Comparison of ENCODE assay signal across 1 mouse cellular context in genomic region chr11:112779762-112780161, GRCm38 (mm10).
TF ChIP-seq lines count a peak whose summit lies in the region.

No protein-coding gene starts in this region.

TF ChIP-seq in MEL, 35 proteins besides CTCF, POLR2A, EP300 and RAD21 (continued from another document):
- TF ChIP-seq ZMIZ1 (IDR thresholded peaks at IDR 0.05; ENCODE audit: low read depth, low read length): no peak
- TF ChIP-seq MEF2A (IDR thresholded peaks at IDR 0.05; ENCODE audit: extremely low read depth, insufficient replicate concordance, low read depth, low read length, poor library complexity, severe bottlenecking): no peak
- no peak for TF ChIP-seq POLR2AphosphoS2 (IDR thresholded peaks at IDR 0.05; ENCODE audit: low read length)
- TF ChIP-seq MAX (IDR thresholded peaks at IDR 0.05; ENCODE audit: low read length): no peak
- no peak for TF ChIP-seq USF2 (IDR thresholded peaks at IDR 0.05; ENCODE audit: borderline replicate concordance in 1 of 2, insufficient read depth in 1 of 2, low read depth in 1 of 2, low read length in 2 of 2)
- no peak for TF ChIP-seq NRF1 (IDR thresholded peaks at IDR 0.05; ENCODE audit: insufficient read depth, low read depth, low read length, poor library complexity, severe bottlenecking)
- no peak for TF ChIP-seq HCFC1 (IDR thresholded peaks at IDR 0.05; ENCODE audit: low read depth, low read length)
- no peak for TF ChIP-seq TCF12 (IDR thresholded peaks at IDR 0.05; ENCODE audit: low read depth, low read length)
- no peak for TF ChIP-seq E2F4 (IDR thresholded peaks at IDR 0.05; ENCODE audit: borderline replicate concordance, low read depth, low read length)
- TF ChIP-seq BHLHE40 (IDR thresholded peaks at IDR 0.05; ENCODE audit: borderline replicate concordance, low read depth, low read length): no peak
